Mouse (Mus musculus) heart, postnatal 0 days (tissue): ENCODE measurements around the gene Coil.

Experiments
- CTCF ChIP-seq: IDR thresholded peaks from 2 replicates; pipeline ENCODE4 v1.5.1; 2016; ENCODE audit warnings: antibody characterized with exemption, control low read depth, low read depth
- EP300 ChIP-seq: IDR thresholded peaks from 2 replicates; pipeline ENCODE4 v1.6.1; 2016; ENCODE audit warnings: antibody characterized with exemption, low read depth

- TF ChIP-seq CTCF (no peak), EP300 (no peak)
Measured at GRCm38 (mm10) chr11:89035552-89035951, 65.5 kb downstream of the Coil start.
